Mouse (Mus musculus) ES-E14 (cell line): Measurements from ENCODE around the gene Scap.

Experiments used
- CHD2 ChIP-seq: IDR thresholded peaks from 2 replicates; pipeline ENCODE4 v1.6.1; 2014; ENCODE audit warnings: mild to moderate bottlenecking, low read depth, low read length, inconsistent platforms
- HCFC1 ChIP-seq: IDR thresholded peaks from 2 replicates; pipeline ENCODE4 v1.6.1; 2012; ENCODE audit warnings: low read length, inconsistent platforms, borderline replicate concordance; ENCODE audit not compliant: insufficient read depth
- MAFK ChIP-seq: IDR thresholded peaks from 2 replicates; pipeline ENCODE4 v1.6.1; 2014; ENCODE audit warnings: mild to moderate bottlenecking, low read depth, low read length, inconsistent platforms; ENCODE audit not compliant: insufficient read depth
- ZC3H11A ChIP-seq: IDR thresholded peaks from 2 replicates; pipeline ENCODE4 v1.6.1; 2012; ENCODE audit warnings: low read depth, mild to moderate bottlenecking, inconsistent platforms, low read length, borderline replicate concordance
- ZNF384 ChIP-seq: IDR thresholded peaks from 2 replicates; pipeline ENCODE4 v1.6.1; 2012; ENCODE audit warnings: low read depth, low read length, inconsistent platforms

GRCm38 (mm10) chr9:110342008-110342407, 8.9 kb downstream of the Scap start:
- TF ChIP-seq ZNF384 (no peak), HCFC1 (no peak), ZC3H11A (no peak), CHD2 (no peak), MAFK (no peak)
